Mouse (Mus musculus): ENCODE measurements at regions not wholly inside any gene's neighbourhood (a gene's known extent, or its start where the extent isn't known, plus 50 kb on each side); places are given as distances from the start of the nearest gene placed in this dataset.
"Not testable (repeated sequence)": the region's sequence is repeated elsewhere in the genome, so short reads cannot be mapped to it uniquely, and the experiment has no call there.

- no peak for DNase-seq
These were observed 65.4 kb downstream of the Chst1 start for GRCm38 (mm10) chr2:92664939-92665338.

- DNase-seq: no peak
These were observed 67.7 kb downstream of the Chst1 start for GRCm38 (mm10) chr2:92667192-92667591.

GRCm38 (mm10) chr2:92667756-92668155 is 68.2 kb downstream of the Chst1 start:
- DNase-seq: no peak

GRCm38 (mm10) chr2:92669431-92670081 is 70.0 kb downstream of the Chst1 start:
- not testable (repeated sequence) for DNase-seq

GRCm38 (mm10) chr2:92671586-92671985 is 72.1 kb downstream of the Chst1 start:
- peak; percentile 35 for DNase-seq

- DNase-seq: no peak
These were observed 72.6 kb downstream of the Chst1 start for GRCm38 (mm10) chr2:92672106-92672505.

GRCm38 (mm10) chr2:92673064-92673813 is 73.7 kb downstream of the Chst1 start:
- DNase-seq: no peak

GRCm38 (mm10) chr2:92673931-92674330 is 74.4 kb downstream of the Chst1 start:
- no peak for DNase-seq

- no peak for DNase-seq
These were observed 75.7 kb downstream of the Chst1 start for GRCm38 (mm10) chr2:92675247-92675646.

- no peak for DNase-seq
These were observed 78.9 kb downstream of the Chst1 start for GRCm38 (mm10) chr2:92678276-92678930.

GRCm38 (mm10) chr2:92678999-92679704 is 79.6 kb downstream of the Chst1 start:
- no peak for DNase-seq

- no peak for DNase-seq
These were observed 82.7 kb downstream of the Chst1 start for GRCm38 (mm10) chr2:92682256-92682655.

- DNase-seq: no peak
These were observed 88.2 kb downstream of the Chst1 start for GRCm38 (mm10) chr2:92687702-92688101.

- DNase-seq: no peak
These were observed 89.7 kb downstream of the Chst1 start for GRCm38 (mm10) chr2:92689203-92689602.

GRCm38 (mm10) chr2:92690304-92690703 is 90.8 kb downstream of the Chst1 start:
- no peak for DNase-seq

GRCm38 (mm10) chr2:92691438-92691837 is 91.9 kb downstream of the Chst1 start:
- no peak for DNase-seq

GRCm38 (mm10) chr2:92692623-92693022 is 93.1 kb downstream of the Chst1 start:
- DNase-seq: no peak

- DNase-seq: no peak
These were observed 93.5 kb downstream of the Chst1 start for GRCm38 (mm10) chr2:92693024-92693423.

- DNase-seq: no peak
These were observed 95.3 kb downstream of the Chst1 start for GRCm38 (mm10) chr2:92694797-92695196.

- DNase-seq: no peak
These were observed 96.4 kb downstream of the Chst1 start for GRCm38 (mm10) chr2:92695869-92696268.

- no peak for DNase-seq
These were observed 98.2 kb downstream of the Chst1 start for GRCm38 (mm10) chr2:92697721-92698120.

- no peak for DNase-seq
These were observed 99.9 kb downstream of the Chst1 start for GRCm38 (mm10) chr2:92699360-92699759.

- no peak for DNase-seq
These were observed 104.5 kb downstream of the Chst1 start for GRCm38 (mm10) chr2:92704035-92704434.
